Mouse (Mus musculus) G1E (cell line): ENCODE measurements around the gene 4930558K02Rik.

Source experiments
- CTCF ChIP-seq: IDR thresholded peaks from 2 replicates; pipeline ENCODE4 v1.5.1; 2012; ENCODE audit warnings: low read depth, low read length, inconsistent platforms, mixed read lengths
- GATA2 ChIP-seq: IDR thresholded peaks from 2 replicates; pipeline ENCODE4 v1.6.1; 2012; ENCODE audit warnings: low read depth, low read length, inconsistent platforms, borderline replicate concordance

GRCm38 (mm10) chr1:161918682-161919372 is 60.6 kb downstream of the 4930558K02Rik start:
- no peak for TF ChIP-seq CTCF
- no peak for TF ChIP-seq GATA2
